Mouse (Mus musculus) bone marrow, adult 2 months (tissue): ENCODE results near the gene Dnajc5.

Experiments used
- CTCF ChIP-seq: fragments of 200-500 bp; IDR thresholded peaks from 2 replicates; pipeline ENCODE4 v1.5.1; 2011; ENCODE audit warnings: low read length, control low read depth; ENCODE audit not compliant: control insufficient read depth, insufficient read depth
- POLR2A ChIP-seq: fragments of 200-500 bp; IDR thresholded peaks from 2 replicates; pipeline ENCODE4 v1.6.1; 2011; ENCODE audit warnings: low read depth, mild to moderate bottlenecking, control low read depth, low read length, borderline replicate concordance; ENCODE audit not compliant: control insufficient read depth

DNA sequence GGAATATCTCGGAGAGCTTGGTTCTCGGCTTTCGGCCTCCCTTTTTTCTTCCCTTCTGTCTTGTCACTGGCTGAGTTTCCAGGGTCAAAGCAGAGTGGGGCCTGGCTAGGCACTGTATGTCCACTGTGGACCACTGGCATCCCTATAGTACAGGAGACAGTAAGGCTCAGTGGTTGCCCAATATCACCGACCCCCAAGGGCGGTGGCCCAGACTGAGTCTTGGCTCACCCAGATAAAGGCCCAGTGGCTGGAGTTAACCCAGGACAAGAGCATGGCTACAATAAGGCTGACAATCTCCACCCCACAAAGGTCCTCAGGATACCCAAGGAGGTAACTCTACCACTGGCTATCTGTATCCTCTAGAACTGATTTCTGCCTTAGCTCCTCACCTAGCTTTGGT, 70.2 kb downstream of the Dnajc5 start:
- no peak for TF ChIP-seq POLR2A
- TF ChIP-seq CTCF: no peak
